Mouse (Mus musculus): Measurements from ENCODE around the gene Ddx18. TPM values are rescaled to one million over a fixed set of nuclear protein-coding genes. Genes with fewer than 3 reads are reported as not detected.

Gene Ddx18
- total and polyA plus RNA-seq, 3 experiments = 62.8 to 198 (median 69.7) TPM

- no peak overlapping the region for H3K27ac ChIP-seq (ENCODE audit: insufficient read depth, low read depth)
- no peak for TF ChIP-seq SIN3A (IDR thresholded peaks at IDR 0.05; ENCODE audit: low read length)
- TF ChIP-seq UBTF (IDR thresholded peaks at IDR 0.05; ENCODE audit: low read depth, low read length) = no peak
- no peak for TF ChIP-seq RAD21 (IDR thresholded peaks at IDR 0.05; ENCODE audit: low read depth, low read length)
- no peak for TF ChIP-seq ZC3H11A (IDR thresholded peaks at IDR 0.05; ENCODE audit: low read depth, low read length)
- dilution Hi-C loops (cut with MboI; ENCODE audit: extremely low pct_ligation_motif_present, extremely low pct_unique_long_range_greater_than_20kb, low sequenced_read_pairs) = no loop called here
- no peak overlapping the region for H3K4me3 ChIP-seq (replicated peaks in 1 of 3; ENCODE audit: low read depth in 2 of 3, low read length in 2 of 3, poor library complexity in 1 of 3)
- H3K36me3 ChIP-seq (replicated peaks in 1 of 2; ENCODE audit: control insufficient read depth in 1 of 2, insufficient read depth in 1 of 2, low read length in 1 of 2) = peaks cover 11 to 27% of the 10 kb centered on the region in 2 experiments
- H3K4me2 ChIP-seq (ENCODE audit: insufficient read depth, low read depth, poor library complexity, severe bottlenecking) = no peak overlapping the region
- H3K9ac ChIP-seq (ENCODE audit: insufficient read depth, low read depth) = no peak overlapping the region
- no peaks in the 10 kb centered on the region for H3K27me3 ChIP-seq (replicated peaks)
- in situ Hi-C loops (cut with MboI; ENCODE audit: low pct_ligation_motif_present, low pct_unique_long_range_greater_than_20kb, low sequenced_read_pairs) = no loop called here
- no peaks in the 10 kb centered on the region for H3K79me2 ChIP-seq (replicated peaks; ENCODE audit: control insufficient read depth, extremely low read depth, insufficient read depth, poor library complexity, severe bottlenecking)
- H3K4me1 ChIP-seq (ENCODE audit: control insufficient read depth in 1 of 2, insufficient read depth in 2 of 2) = no peaks in the 10 kb centered on the region
- H3K9me3 ChIP-seq (replicated peaks; ENCODE audit: low read length) = no peaks in the 10 kb centered on the region
- DNase-seq (ENCODE audit: extremely low read depth) = no peak
Measured at GRCm38 (mm10) chr1:121546844-121547243, 20.9 kb downstream of the Ddx18 start.

DNA sequence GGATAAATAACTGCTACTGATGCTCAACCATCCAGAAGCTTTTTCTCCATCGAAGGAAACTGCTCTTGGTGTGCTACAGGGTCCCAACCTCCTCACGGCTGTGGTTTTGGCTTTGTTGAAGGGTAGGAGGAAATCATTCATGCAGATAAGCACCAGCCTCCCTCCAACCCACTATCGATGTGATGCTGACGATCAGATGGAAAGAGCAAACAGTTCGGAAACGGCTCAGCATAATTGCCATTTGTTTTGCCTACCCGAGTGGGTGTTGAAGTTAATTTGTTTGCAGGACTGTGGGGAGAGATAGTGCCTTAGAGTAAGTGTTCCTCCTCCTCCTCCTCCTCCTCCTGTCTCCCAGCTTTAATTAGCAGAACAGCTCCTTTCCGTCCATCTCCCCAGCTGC, 27.4 kb downstream of the Ddx18 start:
- DNase-seq (ENCODE audit: extremely low read depth) = no peak
- in situ Hi-C loops (cut with MboI; ENCODE audit: low pct_ligation_motif_present, low pct_unique_long_range_greater_than_20kb, low sequenced_read_pairs) = no loop called here
- Histone ChIP-seq H3K27ac (ENCODE audit: insufficient read depth, low read depth) (no peak overlapping the region), H3K9me3 (replicated peaks; ENCODE audit: low read length) (no peaks in the 10 kb centered on the region), H3K4me3 (replicated peaks in 1 of 3; ENCODE audit: low read depth in 2 of 3, low read length in 2 of 3, poor library complexity in 1 of 3) (no peak overlapping the region), H3K9ac (ENCODE audit: insufficient read depth, low read depth) (no peak overlapping the region), H3K4me1 (ENCODE audit: control insufficient read depth in 1 of 2, insufficient read depth in 2 of 2) (no peaks in the 10 kb centered on the region), H3K36me3 (replicated peaks in 1 of 2; ENCODE audit: control insufficient read depth in 1 of 2, insufficient read depth in 1 of 2, low read length in 1 of 2) (no peaks in the 10 kb centered on the region), H3K79me2 (replicated peaks; ENCODE audit: control insufficient read depth, extremely low read depth, insufficient read depth, poor library complexity, severe bottlenecking) (no peaks in the 10 kb centered on the region), H3K27me3 (replicated peaks) (peaks cover 4% of the 10 kb centered on the region), H3K4me2 (ENCODE audit: insufficient read depth, low read depth, poor library complexity, severe bottlenecking) (peak overlapping the region; percentile 61; the same call in 1 of the 2 replicates)
- dilution Hi-C loops (cut with MboI; ENCODE audit: extremely low pct_ligation_motif_present, extremely low pct_unique_long_range_greater_than_20kb, low sequenced_read_pairs) = no loop called here
- TF ChIP-seq MAX (IDR thresholded peaks at IDR 0.05; ENCODE audit: low read length) (no peak), BHLHE40 (IDR thresholded peaks at IDR 0.05; ENCODE audit: low read depth, low read length) (no peak), PAX5 (IDR thresholded peaks at IDR 0.05; ENCODE audit: low read length) (no peak), HCFC1 (IDR thresholded peaks at IDR 0.05; ENCODE audit: low read depth, low read length) (no peak)

GRCm38 (mm10) chr1:121531439-121531838, 36.4 kb downstream of the Ddx18 start:
- H3K9me3 ChIP-seq (replicated peaks; ENCODE audit: low read length) = no peaks in the 10 kb centered on the region
- no peak overlapping the region for H3K27ac ChIP-seq (ENCODE audit: insufficient read depth, low read depth)
- in situ Hi-C loops (cut with MboI; ENCODE audit: low pct_ligation_motif_present, low pct_unique_long_range_greater_than_20kb, low sequenced_read_pairs) (no loop called here), dilution Hi-C loops (cut with MboI; ENCODE audit: extremely low pct_ligation_motif_present, extremely low pct_unique_long_range_greater_than_20kb, low sequenced_read_pairs) (no loop called here)
- H3K79me2 ChIP-seq (replicated peaks; ENCODE audit: control insufficient read depth, extremely low read depth, insufficient read depth, poor library complexity, severe bottlenecking) = no peaks in the 10 kb centered on the region
- no peak for TF ChIP-seq PAX5 (IDR thresholded peaks at IDR 0.05; ENCODE audit: low read length)
- TF ChIP-seq EP300 (IDR thresholded peaks at IDR 0.05; ENCODE audit: low read length) = no peak
- TF ChIP-seq ELF1 (IDR thresholded peaks at IDR 0.05; ENCODE audit: low read depth, low read length) = no peak
- no peak for TF ChIP-seq MEF2A (IDR thresholded peaks at IDR 0.05; ENCODE audit: borderline replicate concordance, low read depth, low read length)
- TF ChIP-seq TBP (conservative IDR thresholded peaks at IDR 0.05; ENCODE audit: low read depth, low read length) = no peak
- TF ChIP-seq MAZ (IDR thresholded peaks at IDR 0.05; ENCODE audit: low read depth, low read length) = no peak
- no peak for TF ChIP-seq MAX (IDR thresholded peaks at IDR 0.05; ENCODE audit: low read length)
- no peak for TF ChIP-seq NELFE (IDR thresholded peaks at IDR 0.05; ENCODE audit: low read depth, low read length)
- no peak for TF ChIP-seq KAT2A (IDR thresholded peaks at IDR 0.05; ENCODE audit: insufficient replicate concordance, low read length)
- TF ChIP-seq ETS1 (conservative IDR thresholded peaks at IDR 0.05; ENCODE audit: low read depth, low read length) = no peak
- no peak for TF ChIP-seq ZC3H11A (IDR thresholded peaks at IDR 0.05; ENCODE audit: low read depth, low read length)
- no peak for TF ChIP-seq JUND (conservative IDR thresholded peaks at IDR 0.05; ENCODE audit: low read depth, low read length)
- TF ChIP-seq CHD1 (IDR thresholded peaks at IDR 0.05; ENCODE audit: low read depth, low read length) = no peak
- TF ChIP-seq USF2 (conservative IDR thresholded peaks at IDR 0.05; ENCODE audit: low read depth, low read length) = no peak
- no peak for TF ChIP-seq TCF12 (IDR thresholded peaks at IDR 0.05; ENCODE audit: low read depth, low read length)
- TF ChIP-seq ZKSCAN1 (IDR thresholded peaks at IDR 0.05; ENCODE audit: borderline replicate concordance, low read depth, low read length) = no peak
- TF ChIP-seq HCFC1 (IDR thresholded peaks at IDR 0.05; ENCODE audit: low read depth, low read length) = no peak
- TF ChIP-seq NRF1 (IDR thresholded peaks at IDR 0.05; ENCODE audit: low read depth, low read length) = no peak
- TF ChIP-seq BHLHE40 (IDR thresholded peaks at IDR 0.05; ENCODE audit: low read depth, low read length) = no peak
- no peak for DNase-seq (ENCODE audit: extremely low read depth)
- H3K9ac ChIP-seq (ENCODE audit: insufficient read depth, low read depth) = no peak overlapping the region
- no peak overlapping the region for H3K4me2 ChIP-seq (ENCODE audit: insufficient read depth, low read depth, poor library complexity, severe bottlenecking)
- H3K36me3 ChIP-seq (replicated peaks in 1 of 2; ENCODE audit: control insufficient read depth in 1 of 2, insufficient read depth in 1 of 2, low read length in 1 of 2) = no peaks in the 10 kb centered on the region
- no peaks in the 10 kb centered on the region for H3K27me3 ChIP-seq (replicated peaks)
- H3K4me1 ChIP-seq (ENCODE audit: control insufficient read depth in 1 of 2, insufficient read depth in 2 of 2) = no peaks in the 10 kb centered on the region
- no peak overlapping the region for H3K4me3 ChIP-seq (replicated peaks in 1 of 3; ENCODE audit: low read depth in 2 of 3, low read length in 2 of 3, poor library complexity in 1 of 3)

Measured in CH12.LX (cell line).